Mouse (Mus musculus) olfactory bulb, adult 2 months (tissue): ENCODE data around the gene Dlgap1.

Experiments used
- CTCF ChIP-seq: fragments of 200-500 bp; IDR thresholded peaks from 2 replicates; pipeline ENCODE4 v1.5.1; 2012; ENCODE audit warnings: low read depth, mild to moderate bottlenecking, low read length, moderate library complexity; ENCODE audit not compliant: insufficient read depth
- POLR2A ChIP-seq: fragments of 200-500 bp; IDR thresholded peaks from 2 replicates; pipeline ENCODE4 v1.6.1; 2012; ENCODE audit warnings: mild to moderate bottlenecking, low read depth, low read length, moderate library complexity; ENCODE audit not compliant: insufficient read depth

- no peak for TF ChIP-seq POLR2A
- no peak for TF ChIP-seq CTCF
Measured at GRCm38 (mm10) chr17:70248250-70248649, 279.4 kb downstream of the Dlgap1 start.
